Mouse (Mus musculus): ENCODE measurements at regions not wholly inside any gene's neighbourhood (a gene's known extent, or its start where the extent isn't known, plus 50 kb on each side); places are given as distances from the start of the nearest gene placed in this dataset.

DNA sequence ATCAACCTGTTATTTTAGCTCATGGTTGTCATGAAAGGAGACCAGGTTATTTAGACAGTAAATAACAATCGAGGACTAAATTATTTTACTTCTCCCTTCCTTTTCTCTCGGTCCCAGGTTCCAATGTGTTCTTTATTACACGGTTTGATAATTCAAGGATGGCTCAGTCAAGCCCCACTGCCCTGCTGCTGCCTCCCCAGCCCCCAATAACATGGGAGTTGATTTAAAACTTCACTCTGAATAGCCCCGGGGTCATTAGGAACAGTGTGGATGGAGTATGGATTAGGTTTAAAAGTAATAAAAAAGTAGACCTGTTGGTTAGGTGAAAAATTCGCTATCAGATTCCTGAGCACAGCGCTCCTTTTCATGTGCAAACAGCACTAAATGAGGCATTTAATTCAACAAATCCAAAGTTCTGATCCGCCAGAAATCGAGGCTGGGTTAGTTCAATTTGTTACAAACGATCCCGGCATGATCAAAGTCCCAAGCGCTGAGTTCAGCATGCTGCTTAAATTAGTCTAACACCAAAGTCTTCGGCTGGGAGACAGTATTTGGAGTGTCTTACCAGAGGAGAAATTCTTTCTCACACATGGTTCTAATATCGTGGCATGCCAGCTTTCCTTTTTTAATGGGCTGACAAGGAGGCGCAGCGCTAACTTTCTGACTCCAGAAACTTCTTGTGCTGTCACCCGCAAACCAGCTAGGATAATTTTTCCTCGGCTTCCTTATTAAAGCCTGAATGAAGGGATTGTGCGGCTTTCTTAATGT is 146.5 kb upstream of the Irx3 start:
- no peak for TF ChIP-seq CTCF (IDR thresholded peaks at IDR 0.05; ENCODE audit: low read depth)
- no peak for TF ChIP-seq EP300 (IDR thresholded peaks at IDR 0.05; ENCODE audit: low read depth)

Measured in liver, postnatal 0 days (tissue).